Mouse (Mus musculus) embryo, embryonic 11.5 days (tissue): ENCODE results near the gene Rinl.

Experiments
- DNase-seq: peaks from one replicate; pipeline ENCODE4 v3.0.0-alpha.2; 2012; ENCODE audit warnings: low read depth, low spot score

Rinl gene

DNA sequence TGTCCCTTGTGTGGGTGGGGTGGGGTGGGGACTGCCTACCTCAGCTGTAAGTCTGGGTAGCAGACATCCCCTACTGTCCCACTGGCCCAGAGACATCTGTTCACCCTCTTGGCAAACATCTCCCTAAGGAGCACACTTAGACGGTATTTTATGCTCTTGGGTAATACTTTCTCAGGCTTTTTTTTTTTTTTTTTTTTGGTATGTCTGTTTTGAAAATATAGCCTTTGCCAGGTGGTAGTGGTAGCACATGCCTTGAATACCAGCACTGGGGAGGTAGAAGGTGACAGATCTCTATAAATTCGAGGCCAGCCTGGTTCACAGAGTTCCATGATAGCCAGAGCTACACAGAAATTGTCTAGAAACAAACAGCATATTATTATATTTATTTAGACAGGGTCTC lies 35.2 kb downstream of the Rinl start:
- DNase-seq: no peak

DNA sequence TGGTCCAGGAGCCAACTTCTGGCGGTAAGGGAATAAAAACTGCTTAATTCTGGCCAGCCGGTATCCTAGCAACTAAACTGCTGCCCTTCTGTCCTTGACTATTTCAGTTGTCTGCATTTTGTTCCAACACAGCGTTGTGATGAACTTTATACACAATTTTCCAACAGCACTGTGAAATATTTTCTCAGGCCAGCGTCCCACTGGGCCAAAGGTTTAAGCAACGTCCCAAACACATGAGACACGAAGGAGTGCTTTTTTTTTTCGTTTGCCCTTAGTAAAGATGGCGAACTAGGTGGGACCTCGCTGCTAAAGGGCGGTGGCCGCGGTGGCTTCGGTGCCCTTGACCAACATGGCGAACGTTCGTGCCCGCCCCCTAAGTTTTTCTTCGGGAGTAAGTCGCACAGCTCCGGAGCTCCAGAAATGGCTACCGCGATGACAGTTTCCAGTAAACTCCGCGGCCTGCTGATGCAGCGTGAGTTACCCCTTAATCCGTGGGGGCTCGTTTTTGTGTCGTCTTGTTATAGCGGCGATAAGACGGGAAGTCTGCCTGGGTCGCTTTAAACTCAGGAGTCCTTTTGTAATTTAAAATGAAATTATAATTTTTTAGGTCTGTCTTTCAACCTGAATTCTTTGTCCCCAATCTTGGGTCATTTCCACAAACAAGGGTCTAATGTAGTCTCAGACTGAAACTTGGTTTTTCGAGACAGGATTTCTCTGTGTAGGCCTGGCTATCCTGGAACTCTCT lies 36.3 kb downstream of the Rinl start, which contains the start of gene Ech1:
TSS of gene Ech1 (plus strand) at position 277 of the 745 bp plus-strand sequence.
- peak; percentile 88 for DNase-seq

DNA sequence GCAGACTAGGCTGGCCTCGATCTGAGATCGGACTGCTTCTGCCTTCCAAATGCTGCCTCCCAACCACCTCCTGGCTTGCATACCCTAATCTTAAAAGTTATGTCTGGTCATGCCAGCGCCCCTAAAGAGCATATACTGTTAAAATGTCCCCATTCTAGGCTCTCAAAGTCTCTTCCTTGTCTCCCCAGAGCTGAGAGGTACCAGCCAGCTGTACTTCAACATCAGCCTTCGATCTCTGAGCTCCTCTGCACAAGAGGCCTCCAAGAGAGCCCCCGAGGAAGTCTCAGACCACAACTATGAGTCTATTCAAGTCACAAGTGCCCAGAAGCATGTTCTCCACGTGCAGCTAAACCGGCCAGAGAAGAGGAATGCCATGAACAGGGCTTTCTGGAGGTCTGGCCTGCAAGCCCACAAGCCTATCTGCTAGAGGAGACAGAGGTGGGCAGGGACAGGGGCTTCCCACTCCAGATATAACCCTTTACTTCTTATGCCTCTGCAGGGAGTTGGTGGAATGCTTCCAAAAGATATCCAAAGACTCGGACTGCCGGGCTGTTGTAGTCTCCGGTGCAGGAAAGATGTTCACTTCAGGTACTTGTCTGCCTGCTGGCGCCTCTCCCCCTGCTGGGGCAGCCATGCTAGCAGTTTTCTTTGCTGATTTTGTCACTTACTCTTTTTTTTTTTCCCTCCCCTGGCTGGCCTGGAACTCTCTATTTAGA lies 37.1 kb downstream of the Rinl start:
- no peak for DNase-seq

DNA sequence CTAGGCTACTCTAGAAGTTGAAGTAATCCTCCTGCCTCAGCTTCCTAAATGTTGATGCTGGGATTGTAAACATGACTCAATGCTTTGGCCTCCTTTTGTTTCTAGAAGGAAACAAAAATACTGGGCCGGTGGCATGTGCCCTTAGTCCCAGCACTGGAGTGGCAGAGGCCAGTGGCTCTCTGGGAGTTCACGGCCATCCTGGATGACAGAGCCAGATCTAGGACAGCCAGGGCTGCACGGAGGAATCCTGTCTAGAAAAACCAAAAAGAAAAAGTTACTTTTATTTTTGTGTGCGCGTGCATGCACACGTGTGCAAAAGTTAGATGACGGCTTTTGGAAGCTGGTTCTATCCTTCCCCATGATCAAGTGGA lies 37.6 kb downstream of the Rinl start:
- no peak for DNase-seq

DNA sequence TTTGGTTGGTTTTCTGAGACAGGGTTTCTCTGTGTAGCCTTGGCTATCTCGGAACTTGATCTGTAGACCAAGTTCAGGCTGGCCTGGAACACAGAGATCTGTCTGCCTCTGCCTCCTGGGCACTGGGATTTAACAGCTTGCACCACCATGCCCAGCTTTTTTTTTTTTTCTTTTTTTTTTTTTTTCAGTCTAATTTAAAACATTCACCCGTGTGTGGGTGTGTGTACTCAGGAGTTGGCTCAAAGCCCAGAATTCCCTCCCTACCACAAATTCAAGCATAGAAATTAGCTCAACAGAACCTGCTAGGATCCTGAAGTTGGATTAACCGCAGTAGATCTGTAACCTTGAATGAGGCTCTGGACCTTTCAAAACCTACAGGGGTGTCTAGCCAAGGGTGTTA lies 38.6 kb downstream of the Rinl start:
- no peak for DNase-seq

DNA sequence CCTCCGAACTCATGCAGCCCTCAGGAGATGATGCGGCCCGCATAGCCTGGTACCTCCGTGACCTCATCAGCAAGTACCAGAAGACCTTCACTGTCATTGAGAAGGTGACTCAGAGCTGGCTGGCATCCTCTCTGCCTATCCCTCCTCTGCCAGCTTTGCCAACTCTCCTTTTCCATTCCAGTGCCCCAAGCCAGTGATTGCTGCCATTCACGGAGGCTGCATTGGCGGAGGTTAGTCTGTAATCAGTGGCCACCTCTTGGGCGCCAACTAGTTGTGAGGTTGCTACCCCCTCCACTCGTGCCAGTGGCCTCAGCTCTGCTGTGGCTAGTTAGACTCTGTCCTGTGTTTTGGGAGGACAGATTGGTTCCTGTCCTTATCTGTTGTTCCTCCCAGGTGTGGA lies 41.1 kb downstream of the Rinl start:
- DNase-seq: no peak

DNA sequence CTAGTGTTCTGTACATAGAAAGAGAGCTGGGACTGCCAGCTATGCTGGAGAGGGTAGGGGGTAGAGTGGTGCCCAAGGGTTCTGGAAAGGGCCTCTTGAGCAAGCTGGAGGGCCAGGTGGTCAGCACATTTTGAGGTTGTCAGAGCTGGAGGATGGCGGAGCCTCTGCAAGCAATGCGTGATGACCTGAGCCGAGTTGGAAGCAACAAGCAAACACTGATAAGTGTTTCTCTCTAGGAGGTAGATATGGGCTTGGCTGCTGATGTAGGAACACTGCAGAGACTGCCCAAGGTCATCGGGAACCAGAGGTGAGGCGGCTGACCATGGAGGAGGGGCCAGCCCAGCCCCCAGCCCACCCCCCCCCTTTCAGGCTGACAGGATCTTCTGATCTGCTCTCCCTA lies 42.2 kb downstream of the Rinl start:
- DNase-seq: no peak

DNA sequence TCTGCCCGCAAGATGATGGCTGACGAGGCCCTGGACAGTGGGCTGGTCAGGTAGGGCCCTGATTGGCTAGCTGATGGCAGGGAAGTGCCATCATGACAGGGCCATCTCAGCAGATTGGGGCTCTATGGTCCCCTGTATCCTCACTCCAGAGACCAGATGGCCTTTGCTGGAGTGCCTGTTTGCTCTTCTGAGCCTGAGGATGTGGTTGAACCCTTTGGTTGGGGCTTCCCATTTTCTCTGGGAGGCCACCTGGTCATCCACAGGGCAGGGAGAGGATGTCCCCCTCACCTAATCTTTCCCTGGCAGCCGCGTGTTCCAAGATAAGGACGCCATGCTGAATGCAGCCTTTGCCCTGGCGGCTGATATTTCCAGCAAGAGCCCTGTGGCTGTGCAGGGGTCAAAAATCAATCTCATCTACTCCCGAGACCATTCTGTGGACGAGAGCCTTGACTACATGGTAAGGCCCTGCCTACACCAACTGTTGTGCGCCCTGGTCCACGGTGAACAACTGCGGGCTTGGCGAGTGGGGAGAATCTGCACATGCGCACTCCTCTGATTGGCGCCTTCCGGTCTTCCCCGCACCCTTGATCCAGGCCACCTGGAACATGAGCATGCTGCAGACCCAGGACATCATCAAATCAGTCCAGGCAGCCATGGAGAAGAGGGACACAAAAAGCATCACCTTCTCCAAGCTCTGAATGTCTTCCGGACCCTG lies 42.8 kb downstream of the Rinl start:
- DNase-seq: no peak

DNA sequence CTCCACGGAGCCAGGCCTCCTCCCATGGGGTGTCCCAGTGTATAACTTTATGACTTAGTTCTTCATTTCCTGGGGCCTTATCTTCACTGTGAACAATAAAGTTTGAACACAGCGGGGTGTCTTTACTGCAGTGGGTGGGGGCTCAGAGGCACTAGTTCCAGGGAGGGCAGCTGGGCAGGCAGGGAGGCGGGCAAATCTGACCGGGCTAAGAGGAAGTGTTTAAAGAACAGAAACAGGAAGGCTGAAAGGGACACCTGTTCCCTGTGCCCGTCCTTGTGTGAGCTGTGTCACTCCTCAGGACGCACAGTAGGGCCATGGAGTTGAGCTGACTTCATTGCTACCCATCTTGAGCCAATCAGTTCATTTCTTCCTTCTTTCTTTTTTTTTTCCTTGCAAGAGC lies 43.4 kb downstream of the Rinl start:
- DNase-seq: no peak

DNA sequence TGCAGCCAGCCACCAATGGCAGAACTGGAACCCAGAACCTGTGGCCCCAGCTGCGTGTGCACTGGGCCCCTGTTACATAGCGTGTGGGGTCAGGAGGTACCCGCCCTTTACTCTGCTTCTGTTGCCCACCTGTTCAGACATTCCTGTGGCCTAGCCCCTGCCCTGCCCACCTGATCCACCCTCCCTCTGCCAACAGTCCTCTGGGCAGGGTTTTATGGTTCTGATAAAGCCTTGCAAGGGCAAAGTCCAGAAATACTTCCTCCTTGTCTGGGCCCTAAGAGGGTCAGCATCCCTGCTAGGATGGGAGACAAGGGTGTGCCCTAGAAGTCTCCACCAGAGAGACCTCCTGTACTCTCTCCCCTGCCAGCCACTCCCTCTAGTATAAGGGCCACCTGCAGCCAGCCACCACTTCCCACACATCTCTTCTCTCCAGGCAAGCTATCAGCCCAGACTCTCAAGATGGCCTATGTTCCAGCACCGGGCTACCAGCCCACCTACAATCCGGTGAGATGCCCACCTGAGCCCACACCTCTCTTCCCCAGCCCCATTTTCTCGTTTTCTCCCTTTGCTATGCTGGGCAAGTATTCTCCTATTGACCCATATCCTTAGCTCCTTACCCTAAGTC lies 45.1 kb downstream of the Rinl start, which contains the start of gene Lgals4:
TSS of gene Lgals4 (plus strand) at position 132 of the 625 bp plus-strand sequence.
- no peak for DNase-seq

DNA sequence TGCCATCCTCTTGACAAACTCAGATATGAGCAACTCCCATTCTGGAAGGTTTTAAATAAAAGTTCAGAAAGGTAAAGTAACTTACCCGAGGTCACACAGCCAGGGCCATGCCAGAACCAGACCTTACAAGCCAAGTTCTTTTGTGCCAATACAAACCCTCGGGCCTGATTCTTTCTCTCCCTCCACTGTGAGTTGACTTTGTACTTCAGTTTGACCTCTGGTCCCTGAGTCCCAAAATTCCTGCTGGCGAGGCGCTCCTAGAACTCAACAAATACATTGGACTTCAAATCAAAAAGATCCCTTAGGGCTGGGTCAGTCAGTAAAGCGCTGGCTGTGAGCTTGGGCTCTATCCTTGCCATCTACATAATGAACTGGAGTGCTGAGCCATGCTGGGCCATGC lies 48.2 kb downstream of the Rinl start:
- DNase-seq: no peak

DNA sequence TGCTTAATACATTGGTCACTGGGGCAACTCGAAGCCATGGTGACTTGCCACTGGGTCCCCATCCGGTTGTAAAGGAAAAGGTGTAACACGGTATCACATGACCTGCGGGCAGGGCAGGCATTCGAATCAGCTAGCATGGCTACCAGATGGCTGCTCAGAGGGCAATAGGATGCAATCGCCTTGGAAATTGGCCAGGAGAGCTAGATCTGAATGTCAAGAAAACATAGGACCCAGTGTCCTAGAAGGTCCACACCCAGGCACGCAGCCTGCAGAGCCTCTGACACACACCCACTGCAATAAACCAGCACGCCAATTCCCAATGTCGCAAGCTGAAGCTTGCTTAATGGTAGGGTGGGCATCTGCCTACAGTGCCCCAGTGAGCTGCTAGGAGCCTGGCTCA lies 49.6 kb downstream of the Rinl start:
- no peak for DNase-seq

DNA sequence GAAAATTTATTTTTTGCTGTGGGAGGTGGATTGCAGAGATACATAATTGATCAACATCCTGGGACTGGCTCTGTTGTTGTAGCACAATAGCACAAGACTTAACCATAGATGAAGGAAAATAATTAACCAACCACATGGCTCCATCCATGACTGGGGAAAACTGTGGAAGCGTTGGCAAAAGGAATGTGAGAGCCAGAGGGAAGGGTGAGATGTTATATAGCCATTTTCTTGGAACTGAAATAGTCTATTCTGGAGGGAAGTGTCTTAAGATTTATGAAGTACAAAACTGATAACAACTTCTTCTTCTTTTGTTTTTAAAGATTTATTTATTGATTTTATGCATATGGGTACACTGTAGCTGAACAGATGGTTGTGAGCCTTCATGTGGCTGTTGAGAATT lies 58.5 kb downstream of the Rinl start:
- no peak for DNase-seq
